Mouse (Mus musculus) cortical plate, adult 2 months (tissue): ENCODE data around the gene Cd300ld3.

Source experiments
- CTCF ChIP-seq: fragments of 200-500 bp; IDR thresholded peaks from 2 replicates; pipeline ENCODE4 v1.5.1; 2011; ENCODE audit warnings: mild to moderate bottlenecking, control low read depth, low read length; ENCODE audit not compliant: insufficient read depth; ENCODE audit errors: extremely low read depth
- POLR2A ChIP-seq: fragments of 200-500 bp; IDR thresholded peaks from 2 replicates; pipeline ENCODE4 v1.6.1; 2011; ENCODE audit warnings: mild to moderate bottlenecking, low read length, control low read depth; ENCODE audit not compliant: insufficient read depth; ENCODE audit errors: extremely low read depth

DNA sequence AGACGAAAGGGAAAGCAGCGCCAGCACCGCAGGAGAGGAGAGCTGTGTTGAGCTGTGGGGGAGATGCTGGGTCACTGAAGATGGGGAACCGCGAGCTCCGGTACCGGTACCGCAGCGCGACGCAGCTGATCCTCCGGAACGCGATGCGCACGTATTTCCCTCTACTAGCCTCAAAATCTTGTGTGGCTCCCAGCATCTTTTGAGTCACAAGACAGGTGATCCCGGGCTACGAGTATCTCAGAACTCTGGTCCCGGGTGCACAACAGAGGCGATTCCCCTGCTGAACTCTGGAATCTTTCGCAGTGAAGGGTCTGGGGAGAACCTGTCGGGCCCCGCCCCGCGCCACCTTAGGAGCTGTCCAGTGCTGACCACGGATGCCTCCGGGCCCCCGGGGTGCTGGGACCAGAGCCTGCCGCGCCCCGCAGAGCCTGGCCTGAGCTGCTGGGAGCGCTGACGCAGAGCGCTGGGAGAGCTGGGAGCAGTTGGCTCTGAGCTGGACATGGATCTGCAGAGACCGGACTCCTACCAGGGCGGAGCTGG lies 43.2 kb upstream of the Cd300ld3 start, which contains the start of gene Rab37:
- TF ChIP-seq CTCF (no peak), POLR2A (no peak)
